Mouse (Mus musculus) ES-Bruce4 (cell line): ENCODE data around the gene Hs3st4. TPM values are rescaled to one million over a fixed set of nuclear protein-coding genes. Genes with fewer than 3 reads are reported as not detected.

ENCODE experiments used
- H3K27ac ChIP-seq: 2 replicates; pipeline ENCODE4 v1.5.1; 2012; ENCODE audit warnings: low read length, inconsistent platforms; ENCODE audit not compliant: insufficient read depth
- H3K27me3 ChIP-seq: 2 replicates; pipeline ENCODE4 v1.6.1; 2012; ENCODE audit warnings: mild to moderate bottlenecking, low read length, inconsistent platforms; ENCODE audit not compliant: control insufficient read depth, poor library complexity, insufficient read depth, severe bottlenecking
- H3K36me3 ChIP-seq: 2 replicates; pipeline ENCODE4 v1.6.1; 2012; ENCODE audit warnings: inconsistent platforms, mild to moderate bottlenecking, low read length, moderate library complexity; ENCODE audit not compliant: control insufficient read depth, poor library complexity, insufficient read depth, severe bottlenecking
- H3K4me1 ChIP-seq: one replicate; pipeline ENCODE4 v1.8.1; 2011; ENCODE audit warnings: low read length; ENCODE audit not compliant: control insufficient read depth, insufficient read depth
- H3K4me3 ChIP-seq: 2 replicates; pipeline ENCODE4 v1.5.1; 2011; ENCODE audit warnings: low read depth, mild to moderate bottlenecking, low read length
- H3K9ac ChIP-seq: 2 replicates; pipeline ENCODE4 v1.6.1; 2012; ENCODE audit warnings: low read depth, mild to moderate bottlenecking, inconsistent platforms; ENCODE audit not compliant: poor library complexity, severe bottlenecking
- H3K9me3 ChIP-seq: replicated peaks from 2 replicates; pipeline ENCODE4 v1.6.1; 2012; ENCODE audit warnings: mild to moderate bottlenecking, low read length, inconsistent platforms; ENCODE audit not compliant: control insufficient read depth, poor library complexity, insufficient read depth, severe bottlenecking
- CTCF ChIP-seq: IDR thresholded peaks from one replicate; pipeline ENCODE4 v1.8.1; 2011; ENCODE audit warnings: low read depth, low read length
- EP300 ChIP-seq: IDR thresholded peaks from 2 replicates; pipeline ENCODE4 v1.6.1; 2011; ENCODE audit warnings: low read depth, low read length; ENCODE audit not compliant: insufficient read depth
- POLR2A ChIP-seq: IDR thresholded peaks from one replicate; pipeline ENCODE4 v1.8.1; 2011; ENCODE audit warnings: low read length; ENCODE audit not compliant: insufficient read depth
- polyA plus RNA-seq: library from polyadenylated mRNA; stranded (reverse); fragments of >200 nt; gene quantifications from 2 replicates; pipeline ENCODE4 v1.2.4, GENCODE M21; 2011; ENCODE audit warnings: low read depth; ENCODE audit not compliant: missing spikeins, insufficient read depth, insufficient read length

Gene Hs3st4
- polyA plus RNA-seq, 1 experiment = not detected

- TF ChIP-seq POLR2A = no peak
- no peak for TF ChIP-seq EP300
- no peak for TF ChIP-seq CTCF
- no peaks in the 10 kb centered on the region for H3K36me3 ChIP-seq
- H3K27me3 ChIP-seq = no peaks in the 10 kb centered on the region
- H3K27ac ChIP-seq = no peak overlapping the region
- H3K9me3 ChIP-seq = no peaks in the 10 kb centered on the region
- H3K4me1 ChIP-seq = no peaks in the 10 kb centered on the region
- H3K4me3 ChIP-seq = no peak overlapping the region
- no peak overlapping the region for H3K9ac ChIP-seq
Measured at GRCm38 (mm10) chr7:124026908-124027307, 44.2 kb downstream of the Hs3st4 start.

- Histone ChIP-seq H3K4me3 (no peak overlapping the region), H3K36me3 (no peaks in the 10 kb centered on the region), H3K9ac (no peak overlapping the region), H3K27ac (no peak overlapping the region), H3K4me1 (no peaks in the 10 kb centered on the region), H3K27me3 (no peaks in the 10 kb centered on the region), H3K9me3 (no peaks in the 10 kb centered on the region)
- TF ChIP-seq CTCF (no peak), POLR2A (no peak), EP300 (no peak)
Measured at GRCm38 (mm10) chr7:124032236-124032635, 49.6 kb downstream of the Hs3st4 start.

GRCm38 (mm10) chr7:124033332-124033731, 50.7 kb downstream of the Hs3st4 start:
- no peaks in the 10 kb centered on the region for H3K36me3 ChIP-seq
- no peaks in the 10 kb centered on the region for H3K9me3 ChIP-seq
- no peak for TF ChIP-seq CTCF
- no peak for TF ChIP-seq POLR2A
- TF ChIP-seq EP300 = no peak
- no peak overlapping the region for H3K4me3 ChIP-seq
- no peak overlapping the region for H3K27ac ChIP-seq
- H3K27me3 ChIP-seq = no peaks in the 10 kb centered on the region
- H3K4me1 ChIP-seq = no peaks in the 10 kb centered on the region
- no peak overlapping the region for H3K9ac ChIP-seq

- Histone ChIP-seq H3K27me3 (no peaks in the 10 kb centered on the region), H3K4me1 (no peaks in the 10 kb centered on the region), H3K9me3 (no peaks in the 10 kb centered on the region), H3K4me3 (no peak overlapping the region), H3K9ac (no peak overlapping the region), H3K27ac (no peak overlapping the region), H3K36me3 (no peaks in the 10 kb centered on the region)
- TF ChIP-seq CTCF = no peak
- TF ChIP-seq POLR2A = no peak
- TF ChIP-seq EP300 = no peak
Measured at GRCm38 (mm10) chr7:124037281-124037700, 54.6 kb downstream of the Hs3st4 start.

- Histone ChIP-seq H3K4me1 (no peaks in the 10 kb centered on the region), H3K36me3 (no peaks in the 10 kb centered on the region), H3K9me3 (no peaks in the 10 kb centered on the region), H3K9ac (no peak overlapping the region), H3K27ac (no peak overlapping the region), H3K27me3 (no peaks in the 10 kb centered on the region), H3K4me3 (no peak overlapping the region)
- TF ChIP-seq EP300 (no peak), POLR2A (no peak), CTCF (no peak)
Measured at GRCm38 (mm10) chr7:124039142-124039541, 56.5 kb downstream of the Hs3st4 start.

- no peaks in the 10 kb centered on the region for H3K36me3 ChIP-seq
- no peak for TF ChIP-seq POLR2A
- TF ChIP-seq CTCF = no peak
- no peak for TF ChIP-seq EP300
- no peak overlapping the region for H3K27ac ChIP-seq
- H3K27me3 ChIP-seq = no peaks in the 10 kb centered on the region
- H3K4me3 ChIP-seq = no peak overlapping the region
- H3K9ac ChIP-seq = no peak overlapping the region
- no peaks in the 10 kb centered on the region for H3K4me1 ChIP-seq
- H3K9me3 ChIP-seq = no peaks in the 10 kb centered on the region
Measured at GRCm38 (mm10) chr7:124047382-124047781, 64.7 kb downstream of the Hs3st4 start.
